Mouse (Mus musculus) cerebellum, postnatal 10 days (tissue): ENCODE data around the gene Rho.

Experiments used
- DNase-seq, 2 experiments: peaks; one replicate each; pipeline ENCODE4 v3.0.0; 2021; ENCODE audit warnings: mixed read lengths in 2 of 2

Gene Rho

DNA sequence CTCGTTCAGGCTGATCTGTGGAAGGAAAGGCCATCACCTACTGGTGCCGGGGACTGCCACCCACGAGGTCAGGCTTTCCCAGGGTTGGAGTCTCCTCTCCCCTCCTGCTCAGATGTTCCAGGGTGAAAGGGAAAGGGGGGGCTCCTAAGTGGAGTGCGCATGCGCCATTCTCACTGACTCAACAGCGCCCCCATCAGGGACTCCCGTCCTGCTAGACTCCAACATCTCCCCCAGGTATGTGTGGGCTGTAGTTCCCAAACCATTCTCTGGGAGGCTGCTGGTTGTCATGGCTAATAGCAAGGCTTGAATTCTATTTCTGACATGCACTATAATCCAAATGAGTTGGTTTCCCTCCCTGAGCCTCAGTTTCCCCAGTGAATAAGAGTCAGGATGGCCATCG is 47.0 kb downstream of the Rho start:
- peak in 1 of 2 experiments; percentile 62 for DNase-seq

DNA sequence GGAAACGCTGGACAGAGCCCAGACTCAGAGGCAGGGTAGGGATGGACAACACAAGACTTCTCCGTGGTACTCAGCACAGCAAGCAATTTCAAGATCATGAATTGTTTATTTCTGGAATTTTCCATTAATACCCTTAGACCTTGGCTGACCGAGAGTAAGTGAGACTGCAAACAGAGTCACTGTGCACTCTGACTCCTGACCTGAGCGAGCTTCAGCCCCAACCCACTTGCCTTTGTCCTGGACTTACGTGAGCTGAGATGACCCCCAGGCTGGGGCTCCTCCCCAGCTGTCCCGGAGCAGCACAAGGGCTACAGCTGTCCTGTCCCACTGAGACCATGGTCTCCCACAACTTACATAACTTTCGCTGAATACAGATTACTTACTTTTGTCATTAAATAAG is 51.3 kb downstream of the Rho start:
- no peak for DNase-seq

DNA sequence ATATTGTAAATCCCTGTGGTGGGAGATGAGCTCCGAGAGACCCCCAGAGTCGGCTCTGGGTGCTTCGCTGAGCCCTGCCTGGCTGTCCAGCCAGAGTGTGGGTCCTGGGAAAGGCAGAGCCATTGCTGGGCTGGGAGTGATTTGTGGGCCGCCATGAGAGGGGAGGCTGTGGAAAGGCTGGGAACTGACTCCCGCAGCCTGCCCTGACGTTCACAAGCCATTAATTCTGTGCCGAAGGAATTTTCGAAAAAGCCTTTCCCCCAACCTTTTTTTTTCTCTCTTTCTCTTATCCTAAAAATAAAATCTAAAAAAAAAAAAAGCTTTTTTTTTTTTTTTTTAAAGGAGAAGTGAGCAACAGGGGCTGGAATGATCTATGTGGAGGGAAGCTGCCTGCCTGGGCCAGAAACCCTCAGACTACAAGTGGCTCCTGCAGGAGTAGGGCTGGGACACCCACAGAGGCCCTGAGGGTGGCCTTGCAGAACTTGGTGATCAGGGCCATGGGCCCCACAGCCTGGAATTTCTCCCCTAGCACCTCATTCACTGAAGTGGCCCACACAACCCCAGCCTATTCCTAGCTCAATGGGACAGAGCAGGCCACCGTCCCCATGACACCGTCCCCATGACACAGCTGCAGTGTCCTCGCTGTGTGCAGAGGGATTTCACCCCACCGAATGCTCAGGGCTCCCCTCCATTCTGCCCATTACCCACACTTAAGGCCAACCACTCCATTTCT is 51.9 kb downstream of the Rho start:
- no peak for DNase-seq

DNA sequence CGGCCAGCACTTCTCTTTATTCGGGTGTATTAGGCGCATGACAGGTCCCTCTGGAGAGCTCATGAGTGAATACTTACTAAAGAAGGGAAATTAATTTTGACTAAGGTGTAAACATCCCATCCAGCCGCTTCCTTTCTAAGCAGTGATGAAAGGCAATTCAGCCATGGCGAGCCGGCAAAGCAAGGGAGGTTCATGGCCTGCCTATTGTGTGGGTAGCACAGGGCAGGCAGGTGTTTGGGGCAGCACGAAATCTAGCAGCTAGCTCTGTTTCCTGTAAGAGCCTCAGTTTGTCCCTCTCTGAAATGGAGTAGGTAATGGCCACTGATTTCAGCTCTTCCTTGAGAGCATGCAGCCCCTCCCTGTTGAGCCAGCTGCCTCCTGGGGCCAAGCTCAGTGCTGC is 53.0 kb downstream of the Rho start:
- DNase-seq = no peak

DNA sequence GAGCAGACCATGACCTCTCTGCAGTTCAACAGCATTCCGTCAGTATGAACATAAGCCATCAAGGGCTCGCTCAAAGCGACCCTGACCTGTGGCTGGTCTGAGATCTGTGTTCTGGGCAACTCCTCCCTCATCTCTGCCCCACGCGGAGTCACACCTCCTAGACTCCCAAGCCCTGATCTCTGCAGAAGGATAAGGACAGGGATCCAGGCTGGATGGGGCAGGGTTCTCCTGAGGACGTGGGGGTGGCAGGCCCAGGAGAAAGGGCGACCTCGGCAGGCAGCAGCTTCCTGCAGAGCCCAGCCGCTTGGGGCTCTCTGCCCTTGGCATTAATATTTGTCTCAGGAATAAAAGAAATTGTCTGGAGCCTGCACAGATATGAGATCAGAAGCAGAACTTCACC is 54.1 kb downstream of the Rho start:
- no peak for DNase-seq

DNA sequence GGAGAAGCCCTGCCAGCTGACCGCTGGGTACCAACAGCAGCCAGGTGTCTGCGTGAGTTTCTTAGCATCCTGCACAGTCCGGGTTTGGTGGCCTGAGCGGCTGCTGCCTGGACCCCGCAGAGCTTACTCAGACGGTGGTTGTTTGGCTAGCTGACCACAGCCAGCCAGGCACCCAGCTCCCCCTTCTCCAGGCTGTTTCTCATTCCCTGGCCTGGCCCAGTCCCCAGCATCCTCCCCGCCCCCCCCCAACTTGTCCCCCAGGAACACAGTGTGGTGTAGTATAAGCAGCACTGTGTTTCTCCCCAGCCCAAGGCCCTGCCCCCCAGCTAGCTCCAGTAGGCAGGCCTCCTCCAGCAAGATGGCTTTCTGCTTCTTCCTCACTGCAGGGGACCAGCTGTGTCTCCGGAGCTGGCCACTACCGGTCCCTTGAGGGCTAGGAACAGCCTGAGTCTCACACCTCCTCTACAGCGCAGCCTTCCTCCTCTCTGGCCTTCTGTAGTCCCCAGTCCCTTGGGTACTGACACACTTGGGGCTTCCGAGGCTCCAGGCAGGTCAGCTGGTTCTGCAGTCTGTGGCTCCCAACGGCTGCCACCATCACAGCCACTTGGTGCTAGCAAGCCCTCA is 55.0 kb downstream of the Rho start:
- DNase-seq = peak in 1 of 2 experiments; percentile 44

DNA sequence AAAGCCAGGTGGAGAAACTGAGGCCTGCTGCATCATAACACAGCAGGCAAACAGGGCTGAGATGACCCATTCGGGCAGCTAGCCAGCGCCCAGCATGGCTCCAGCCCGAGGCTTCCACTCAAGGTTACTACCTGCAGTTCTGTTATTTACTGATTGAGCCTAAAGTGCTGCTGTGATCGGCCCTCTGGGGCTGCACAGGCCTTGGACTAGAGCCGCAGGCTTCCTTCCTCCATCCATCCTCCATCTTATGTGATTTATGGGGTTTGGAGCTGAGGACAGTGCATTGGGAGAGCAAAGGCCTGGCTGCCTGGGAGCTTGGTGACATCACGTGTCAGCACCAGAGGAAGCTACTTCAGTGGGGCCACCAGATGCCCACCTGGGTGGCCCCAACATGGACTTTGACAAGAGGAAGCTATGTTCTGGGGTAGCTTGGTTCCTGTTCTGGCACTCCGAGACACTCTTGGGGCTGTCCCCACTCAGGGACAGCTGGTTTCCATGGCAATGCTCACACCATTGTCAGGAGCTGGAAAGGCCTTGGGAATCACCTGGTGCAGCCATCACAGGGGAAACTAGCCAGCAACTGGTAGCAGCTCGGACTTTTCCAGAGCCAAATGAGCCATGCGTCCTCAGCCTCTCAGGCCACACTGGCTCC is 55.7 kb downstream of the Rho start:
- DNase-seq = peak; percentile 48 to 49

DNA sequence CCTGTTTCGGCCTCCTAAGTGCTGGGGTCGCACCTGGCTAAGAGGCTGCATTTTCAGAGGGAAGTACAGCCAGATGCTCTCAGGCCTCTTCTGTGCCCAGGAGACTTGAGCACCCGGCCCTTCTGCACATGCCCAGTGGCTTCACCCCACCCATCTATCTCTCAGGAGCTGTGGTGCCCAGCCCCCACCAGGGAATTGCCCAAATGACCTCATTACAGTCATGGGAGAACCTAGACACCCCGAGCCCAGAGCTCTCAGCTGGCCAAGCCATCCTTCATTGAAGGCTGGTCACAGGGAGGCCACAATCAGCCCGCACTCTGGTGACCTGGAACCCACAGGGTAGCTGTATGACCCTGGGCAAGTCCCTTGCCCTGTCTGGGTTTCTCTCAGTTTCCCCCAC is 57.5 kb downstream of the Rho start:
- no peak for DNase-seq

DNA sequence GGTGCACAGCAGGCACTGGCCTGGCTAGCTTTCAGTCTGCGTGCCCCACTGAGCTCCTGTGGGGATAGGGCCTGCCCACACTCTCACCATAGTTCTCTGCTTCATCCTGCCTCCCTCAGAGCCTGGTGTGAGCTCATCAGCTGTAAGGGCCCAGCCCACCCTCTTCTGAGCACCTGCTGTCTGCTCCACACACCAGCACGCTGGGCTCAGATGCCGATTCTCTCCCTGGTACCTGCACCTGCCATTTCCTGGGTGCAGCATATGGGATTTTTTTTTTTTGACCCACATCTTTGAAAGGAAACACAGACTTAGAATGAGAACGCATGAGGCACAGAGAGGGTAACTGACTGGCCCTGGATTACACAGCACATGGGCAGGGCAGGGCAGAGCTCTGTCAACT is 58.1 kb downstream of the Rho start:
- DNase-seq = no peak
